Mouse (Mus musculus) midbrain, embryonic 14.5 days (tissue): ENCODE results near the gene St6galnac4. TPM values are rescaled to one million over a fixed set of nuclear protein-coding genes. Genes with fewer than 3 reads are reported as not detected.

Source experiments
- ATAC-seq: fragments of 200-750 bp; cut with Nextera tagmentation; 2 replicates; pipeline ENCODE4 v1.8.0; 2017; ENCODE audit warnings: moderate number of reproducible peaks, moderate library complexity; ENCODE audit not compliant: low FRiP score, low TSS enrichment
- DNase-seq: peaks from one replicate; pipeline ENCODE4 v3.0.0-alpha.2; 2015
- H3K27ac ChIP-seq: fragments of 300-500 bp; sonication (generic); replicated peaks from 2 replicates; pipeline ENCODE4 v1.5.1; 2014; ENCODE audit warnings: mild to moderate bottlenecking, low read depth, low read length, moderate library complexity
- H3K27me3 ChIP-seq: fragments of 300-500 bp; sonication (generic); 2 replicates; pipeline ENCODE4 v1.6.1; 2014; ENCODE audit warnings: low read length, control low read depth, mixed read lengths; ENCODE audit not compliant: control insufficient read depth, insufficient read depth
- H3K36me3 ChIP-seq: fragments of 300-500 bp; sonication (generic); 2 replicates; pipeline ENCODE4 v1.6.1; 2014; ENCODE audit warnings: low read length, control low read depth; ENCODE audit not compliant: control insufficient read depth, insufficient read depth
- H3K4me1 ChIP-seq: fragments of 300-500 bp; sonication (generic); 2 replicates; pipeline ENCODE4 v1.6.1; 2014; ENCODE audit warnings: mild to moderate bottlenecking, antibody characterized with exemption, low read length, control low read depth; ENCODE audit not compliant: control insufficient read depth, insufficient read depth
- H3K4me2 ChIP-seq: fragments of 300-500 bp; sonication (generic); 2 replicates; pipeline ENCODE4 v1.6.1; 2014; ENCODE audit warnings: mild to moderate bottlenecking, low read length, moderate library complexity
- H3K4me3 ChIP-seq: fragments of 300-500 bp; sonication (generic); replicated peaks from 2 replicates; pipeline ENCODE4 v1.5.1; 2014; ENCODE audit warnings: low read depth, low read length
- H3K9ac ChIP-seq: fragments of 300-500 bp; sonication (generic); replicated peaks from 2 replicates; pipeline ENCODE4 v1.6.1; 2014; ENCODE audit warnings: mild to moderate bottlenecking, low read length, moderate library complexity
- H3K9me3 ChIP-seq: fragments of 300-500 bp; sonication (generic); 2 replicates; pipeline ENCODE4 v1.6.1; 2016; ENCODE audit warnings: low read length, control low read depth, mixed read lengths; ENCODE audit not compliant: control insufficient read depth
- WGBS: fragments of 180-500 bp; shearing (Covaris S2); extraction: QIAGEN DNeasy Blood & Tissue Kit; methylation state at CpG from one replicate; pipeline ENCODE4 v1.1.7; 2014; 5-methylcytosine and 5-hydroxymethylcytosine counted together
- polyA plus RNA-seq: library from polyadenylated mRNA; unstranded; fragments of >200 nt; fragmentation: Nextera tagmentation; extraction: Ambion mirVana; gene quantifications from 2 replicates; pipeline ENCODE4 v1.2.1, GENCODE M21; 2014

The St6galnac4 gene
- 20.1 and 24.8 TPM in 2 replicates for polyA plus RNA-seq

- Histone ChIP-seq H3K27ac (0 out of 2 replicates have a peak within 1 kb of the TSS, but pooled peaks have one; percentile 49), H3K4me2 (peak within 1 kb of the TSS; percentile 67), H3K9me3 (no peaks in the 10 kb centered on the region), H3K4me1 (peaks cover 18% of the 10 kb centered on the region), H3K9ac (peak within 1 kb of the TSS; percentile 60), H3K4me3 (peak within 1 kb of the TSS; percentile 49), H3K27me3 (no peaks in the 10 kb centered on the region), H3K36me3 (no peaks in the 10 kb centered on the region)
- WGBS = under 1% methylated on average over 38 of the region's 38 CpGs
- peak; percentile 95 for DNase-seq
- ATAC-seq = peak; percentile 73
Observed at GRCm38 (mm10) chr2:32586871-32587351, at the start of gene St6galnac4. St6galnac4 (plus strand) TSS chr2:32587095.

- H3K4me2 ChIP-seq = peak overlapping the region; percentile 86
- 10% methylated on average over 9 of the region's 9 CpGs for WGBS
- peak overlapping the region; percentile 49; the same call in 1 of the 2 replicates for H3K27ac ChIP-seq
- no peaks in the 10 kb centered on the region for H3K27me3 ChIP-seq
- DNase-seq (peak; percentile 29), ATAC-seq (no peak)
- peak overlapping the region; percentile 85 for H3K4me3 ChIP-seq
- H3K9ac ChIP-seq = peak overlapping the region; percentile 91
- H3K36me3 ChIP-seq = no peaks in the 10 kb centered on the region
- peaks cover 47% of the 10 kb centered on the region for H3K4me1 ChIP-seq
- no peaks in the 10 kb centered on the region for H3K9me3 ChIP-seq
Observed at GRCm38 (mm10) chr2:32537360-32537905, 49.5 kb upstream of the St6galnac4 start.

- 77% methylated on average over 5 of the region's 5 CpGs for WGBS
- ATAC-seq (no peak), DNase-seq (no peak)
- peak overlapping the region; percentile 86 for H3K4me2 ChIP-seq
- peak overlapping the region; percentile 85 for H3K4me3 ChIP-seq
- no peaks in the 10 kb centered on the region for H3K27me3 ChIP-seq
- H3K36me3 ChIP-seq = no peaks in the 10 kb centered on the region
- peaks cover 47% of the 10 kb centered on the region for H3K4me1 ChIP-seq
- H3K9me3 ChIP-seq = no peaks in the 10 kb centered on the region
- no peak overlapping the region; the same call in 1 of the 2 replicates for H3K9ac ChIP-seq
- no peak overlapping the region for H3K27ac ChIP-seq
Observed at GRCm38 (mm10) chr2:32537941-32538340, 49.0 kb upstream of the St6galnac4 start.

DNA sequence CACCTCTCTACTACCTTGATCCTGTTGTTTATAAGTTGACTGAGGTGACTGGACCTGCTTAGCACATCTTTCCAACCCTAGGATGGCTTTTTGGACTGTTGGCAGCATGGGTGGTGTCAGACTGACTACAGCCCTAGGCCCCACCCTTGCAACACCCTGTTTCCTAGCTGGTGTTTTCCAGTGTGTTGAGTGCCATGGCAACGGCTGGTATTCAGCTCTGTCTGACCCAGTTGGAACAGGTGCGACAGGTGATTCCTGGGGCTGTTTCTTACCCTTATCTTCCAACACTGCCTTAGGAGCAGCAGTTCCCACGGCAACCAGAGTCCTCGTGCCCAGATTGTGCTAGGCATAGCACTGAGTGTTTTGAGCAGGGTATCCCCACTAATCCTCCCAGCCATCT, 48.4 kb upstream of the St6galnac4 start:
- no peaks in the 10 kb centered on the region for H3K9me3 ChIP-seq
- 62% methylated on average over 4 of the region's 4 CpGs for WGBS
- no peaks in the 10 kb centered on the region for H3K27me3 ChIP-seq
- H3K4me2 ChIP-seq = peak overlapping the region; percentile 86
- no peak overlapping the region for H3K27ac ChIP-seq
- no peak overlapping the region; the same call in 1 of the 2 replicates for H3K9ac ChIP-seq
- ATAC-seq = no peak
- no peak for DNase-seq
- peaks cover 47% of the 10 kb centered on the region for H3K4me1 ChIP-seq
- 0 out of 2 replicates have a peak overlapping the region, but pooled peaks have one; percentile 7 for H3K4me3 ChIP-seq
- H3K36me3 ChIP-seq = no peaks in the 10 kb centered on the region

DNA sequence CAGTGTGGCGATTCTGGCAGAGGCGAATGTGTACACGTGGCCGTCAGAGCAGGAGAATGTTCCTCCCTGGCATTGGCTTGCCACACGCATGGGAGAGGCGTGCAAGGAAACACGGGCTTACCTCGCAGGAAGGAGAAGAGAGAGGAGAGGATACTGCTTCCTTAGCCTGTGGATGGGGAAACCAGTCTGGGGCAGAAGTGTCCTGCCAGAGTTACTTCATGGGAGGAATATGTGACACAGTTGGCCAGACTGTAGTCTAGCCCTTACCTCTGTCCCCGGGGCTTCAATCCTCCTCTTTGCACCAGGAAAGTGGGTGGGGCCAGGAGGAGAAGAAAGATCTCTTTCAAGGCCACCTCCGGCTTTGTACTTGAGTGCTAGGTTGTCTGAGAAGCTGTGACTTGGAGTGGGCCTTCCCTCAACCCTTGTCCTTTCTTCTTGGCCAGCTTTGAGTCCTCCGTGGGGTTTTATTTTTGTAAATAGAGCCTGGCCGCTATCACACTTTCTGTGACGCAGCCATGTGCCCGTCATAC, 47.4 kb upstream of the St6galnac4 start:
- no peak overlapping the region for H3K9ac ChIP-seq
- 82% methylated on average over 14 of the region's 14 CpGs for WGBS
- no peak overlapping the region for H3K4me3 ChIP-seq
- H3K4me1 ChIP-seq = peaks cover 41% of the 10 kb centered on the region
- H3K27me3 ChIP-seq = no peaks in the 10 kb centered on the region
- H3K9me3 ChIP-seq = no peaks in the 10 kb centered on the region
- peak overlapping the region; percentile 86; the same call in 1 of the 2 replicates for H3K4me2 ChIP-seq
- ATAC-seq (no peak), DNase-seq (no peak)
- H3K27ac ChIP-seq = no peak overlapping the region
- H3K36me3 ChIP-seq = no peaks in the 10 kb centered on the region

DNA sequence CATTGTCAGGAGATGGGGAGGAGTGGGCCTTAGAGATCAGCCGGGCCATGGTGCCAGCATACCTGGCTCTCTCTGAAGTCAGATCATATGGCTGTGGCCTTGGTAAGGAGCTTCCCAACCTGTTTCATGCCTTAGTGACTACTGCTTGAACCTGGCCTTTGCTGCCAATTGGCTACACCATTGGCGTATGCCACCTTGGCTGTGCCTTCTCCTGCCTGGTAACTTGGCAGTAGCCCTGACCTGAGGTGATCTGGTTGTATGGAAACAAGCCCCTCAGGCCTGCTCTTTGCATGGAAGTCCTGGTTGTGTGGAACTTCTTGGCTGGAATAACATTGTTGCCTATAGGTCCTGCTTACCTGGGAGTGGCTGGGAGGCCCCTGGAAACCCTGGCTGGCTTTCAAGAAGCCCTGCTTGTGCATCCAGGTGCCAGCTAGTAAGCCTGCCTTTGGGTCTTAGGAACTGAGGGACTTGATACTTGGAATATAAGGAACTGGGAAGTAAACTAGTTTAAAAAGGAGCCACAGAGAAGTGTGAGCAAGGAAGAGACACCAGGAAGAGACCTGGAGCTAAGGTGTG, 45.5 kb upstream of the St6galnac4 start:
- 98% methylated on average over 2 of the region's 2 CpGs for WGBS
- Histone ChIP-seq H3K27ac (no peak overlapping the region), H3K4me1 (peaks cover 35% of the 10 kb centered on the region)

DNA sequence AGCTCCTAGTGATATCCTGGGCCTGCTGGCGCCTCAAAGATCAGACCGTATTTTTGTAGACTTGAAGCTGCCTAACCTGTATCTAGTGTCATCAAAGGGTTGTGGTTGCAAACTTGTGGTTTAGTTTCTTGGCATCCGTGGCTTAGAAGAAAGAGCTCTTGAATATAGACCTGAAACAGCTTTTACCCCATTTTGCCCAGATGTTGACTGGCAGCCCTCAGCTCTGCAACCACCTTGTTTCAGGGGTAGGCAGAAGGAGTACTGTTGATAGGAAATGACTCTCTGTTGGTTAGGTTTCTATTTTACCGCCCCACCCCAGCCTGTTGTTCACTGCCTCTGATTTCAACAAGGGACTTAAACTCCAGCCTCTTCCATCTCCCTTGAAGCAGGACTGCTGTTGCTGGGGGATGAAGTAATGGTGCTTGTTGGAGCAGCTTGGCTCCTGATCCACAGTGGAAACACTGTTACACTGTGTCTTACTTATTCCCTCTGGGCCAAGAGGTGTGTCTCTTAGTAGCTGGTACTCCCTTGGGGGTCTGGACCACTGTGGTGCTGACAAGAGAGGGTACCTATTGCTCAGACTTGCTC, 44.8 kb upstream of the St6galnac4 start:
- H3K27ac ChIP-seq = no peak overlapping the region
- H3K27me3 ChIP-seq = no peaks in the 10 kb centered on the region
- no peaks in the 10 kb centered on the region for H3K36me3 ChIP-seq
- H3K9ac ChIP-seq = no peak overlapping the region
- DNase-seq (no peak), ATAC-seq (no peak)
- H3K4me2 ChIP-seq = no peak overlapping the region
- H3K4me1 ChIP-seq = peaks cover 29% of the 10 kb centered on the region
- no peaks in the 10 kb centered on the region for H3K9me3 ChIP-seq
- WGBS = 94% methylated on average over 4 of the region's 4 CpGs
- H3K4me3 ChIP-seq = no peak overlapping the region

More for the DNA sequence above, 45.5 kb upstream of the St6galnac4 start:
- ATAC-seq = no peak
- Histone ChIP-seq H3K27me3 (no peaks in the 10 kb centered on the region), H3K4me2 (no peak overlapping the region), H3K36me3 (no peaks in the 10 kb centered on the region), H3K9me3 (no peaks in the 10 kb centered on the region), H3K9ac (no peak overlapping the region), H3K4me3 (no peak overlapping the region)
- no peak for DNase-seq

DNA sequence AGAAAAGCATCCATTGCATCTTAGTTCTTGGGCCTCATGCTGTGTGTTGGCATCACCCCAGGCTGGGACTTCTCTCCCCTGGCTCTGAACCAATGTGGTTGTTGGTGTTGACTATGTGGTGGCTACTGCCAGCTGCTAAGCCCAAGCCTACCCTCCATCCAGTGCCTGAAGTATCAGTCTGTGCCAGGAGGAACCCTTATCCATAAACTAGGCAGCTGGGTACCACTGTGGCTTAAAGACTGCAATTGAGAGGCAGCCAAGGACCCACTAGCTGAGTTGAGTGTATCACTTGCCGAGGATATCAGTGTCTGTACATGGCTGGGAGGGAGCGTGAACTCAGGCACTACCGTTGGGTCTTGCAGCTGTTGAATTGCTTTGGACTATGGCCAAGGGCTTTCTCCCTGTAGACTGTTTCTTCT, 43.9 kb upstream of the St6galnac4 start:
- 83% methylated on average over 3 of the region's 3 CpGs for WGBS
- Histone ChIP-seq H3K4me2 (no peak overlapping the region), H3K9me3 (no peaks in the 10 kb centered on the region), H3K4me3 (no peak overlapping the region), H3K27me3 (no peaks in the 10 kb centered on the region), H3K9ac (no peak overlapping the region), H3K4me1 (peaks cover 19% of the 10 kb centered on the region), H3K36me3 (no peaks in the 10 kb centered on the region), H3K27ac (no peak overlapping the region)
- DNase-seq = no peak
- no peak for ATAC-seq
